Mouse (Mus musculus): ENCODE results near the gene Pafah1b1.
A peak's percentile ranks its signal among the peaks of the same experiment; 100 is the strongest.

The Pafah1b1 gene

GRCm38 (mm10) chr11:74721141-74721540 lies 3.3 kb downstream of the Pafah1b1 start:
- DNase-seq (ENCODE audit: low read depth, low spot score) = no peak

DNA sequence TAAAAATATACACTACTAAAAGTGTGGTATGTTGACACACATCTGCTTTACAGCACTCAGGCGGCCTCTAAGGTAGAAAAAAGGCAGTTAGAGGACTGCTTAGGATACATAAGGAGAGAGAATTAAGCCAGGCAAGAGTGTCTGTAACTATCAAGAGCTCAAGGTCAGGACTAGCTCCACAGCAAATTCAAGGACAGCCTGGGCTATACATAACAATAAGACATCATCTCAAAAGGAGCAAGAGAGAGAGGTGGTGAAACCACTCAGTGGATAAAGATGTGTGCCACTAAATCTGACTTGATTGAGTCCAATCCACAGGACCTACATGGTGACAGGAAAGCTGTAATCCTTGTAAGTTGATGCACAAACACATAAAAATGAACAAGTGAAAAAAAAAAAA lies 3.8 kb downstream of the Pafah1b1 start:
- no peak for DNase-seq (ENCODE audit: low read depth, low spot score)

GRCm38 (mm10) chr11:74715971-74716525 lies 8.4 kb downstream of the Pafah1b1 start:
- no peak for DNase-seq (ENCODE audit: low read depth, low spot score)

GRCm38 (mm10) chr11:74710671-74711070 lies 13.8 kb downstream of the Pafah1b1 start:
- no peak for DNase-seq (ENCODE audit: low read depth, low spot score)

- no peak for DNase-seq (ENCODE audit: low read depth, low spot score)
These were observed 15.7 kb downstream of the Pafah1b1 start for GRCm38 (mm10) chr11:74708781-74709180.

DNA sequence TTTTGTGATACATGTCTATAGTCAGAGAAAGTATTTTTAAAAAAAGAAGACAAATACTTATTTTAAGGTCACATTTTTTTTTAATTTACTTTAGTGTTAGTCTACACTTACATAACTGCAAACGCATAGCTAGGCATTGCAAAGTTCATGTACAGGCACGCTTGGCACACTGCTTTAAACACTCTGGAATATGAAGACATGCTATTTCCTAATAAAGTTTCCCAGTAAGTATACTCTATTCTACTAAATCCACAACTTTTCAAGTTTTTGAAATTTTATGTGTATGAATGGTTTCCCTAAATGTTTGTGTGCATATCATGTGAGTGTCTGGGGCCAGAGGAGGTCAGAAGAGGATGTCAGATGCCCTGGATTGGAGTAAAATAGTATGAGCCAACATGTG lies 20.4 kb downstream of the Pafah1b1 start:
- no peak for DNase-seq (ENCODE audit: low read depth, low spot score)

GRCm38 (mm10) chr11:74699505-74699904 lies 25.0 kb downstream of the Pafah1b1 start:
- DNase-seq (ENCODE audit: low read depth, low spot score) = no peak

DNA sequence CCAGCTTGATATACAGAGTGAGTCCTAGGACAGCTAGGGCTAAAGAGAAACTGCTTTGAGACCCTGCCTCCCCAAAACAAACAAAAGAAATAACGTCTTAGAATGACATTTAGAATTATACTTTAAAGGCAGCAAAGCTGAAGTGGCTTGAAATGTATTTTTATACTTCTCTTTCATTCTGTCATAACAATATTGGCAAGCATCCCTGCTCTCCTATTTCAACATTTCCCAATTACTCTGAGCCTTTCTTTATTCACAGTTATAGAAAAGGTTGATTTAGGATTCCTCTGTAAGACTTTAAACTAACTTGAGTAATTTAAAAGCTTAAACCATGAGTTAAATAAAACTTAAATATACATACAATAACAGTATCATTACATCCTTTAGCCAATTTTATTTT lies 32.3 kb downstream of the Pafah1b1 start:
- no peak for DNase-seq (ENCODE audit: low read depth, low spot score)

GRCm38 (mm10) chr11:74675156-74675555 lies 49.3 kb downstream of the Pafah1b1 start:
- no peak for DNase-seq (ENCODE audit: low read depth, low spot score)

DNA sequence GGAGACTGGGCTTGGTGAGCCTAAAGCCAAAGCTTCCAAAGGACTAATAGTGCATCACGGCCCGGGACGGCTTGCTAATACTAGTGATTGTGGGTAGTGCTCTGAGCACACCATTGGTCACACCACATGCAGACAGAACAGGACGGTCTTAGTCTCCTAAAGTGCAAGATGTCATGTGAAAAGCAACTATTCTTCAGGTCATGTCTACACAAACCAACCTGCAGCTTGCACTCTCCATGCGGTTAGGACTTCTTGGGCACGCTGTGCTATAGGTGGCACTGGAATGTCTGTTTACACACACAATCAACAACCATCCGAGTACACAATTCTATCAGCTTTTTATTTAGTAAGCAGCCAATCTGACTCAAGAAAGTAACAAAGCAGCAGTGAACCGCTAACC lies 49.8 kb downstream of the Pafah1b1 start:
- no peak for DNase-seq (ENCODE audit: low read depth, low spot score)

DNA sequence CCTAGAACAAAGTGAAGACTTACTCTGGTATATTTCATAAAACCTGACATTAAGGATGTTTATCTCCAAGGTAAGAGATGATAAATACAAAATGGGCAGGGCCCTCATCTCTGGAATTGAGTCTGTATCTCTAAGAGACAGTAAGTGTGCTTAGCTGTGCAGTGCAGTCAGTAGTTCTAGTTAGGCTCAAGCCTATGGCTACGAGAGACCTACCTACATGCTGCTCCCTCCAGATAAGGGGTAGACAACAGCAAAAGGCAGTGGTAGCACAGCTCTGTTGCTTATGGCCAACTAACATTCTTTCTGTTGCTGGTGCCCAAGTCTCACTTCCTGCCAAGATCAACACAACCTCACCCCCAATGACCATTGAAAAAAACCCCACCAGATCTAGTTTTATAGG lies 50.9 kb downstream of the Pafah1b1 start:
- no peak for DNase-seq (ENCODE audit: low read depth, low spot score)

DNA sequence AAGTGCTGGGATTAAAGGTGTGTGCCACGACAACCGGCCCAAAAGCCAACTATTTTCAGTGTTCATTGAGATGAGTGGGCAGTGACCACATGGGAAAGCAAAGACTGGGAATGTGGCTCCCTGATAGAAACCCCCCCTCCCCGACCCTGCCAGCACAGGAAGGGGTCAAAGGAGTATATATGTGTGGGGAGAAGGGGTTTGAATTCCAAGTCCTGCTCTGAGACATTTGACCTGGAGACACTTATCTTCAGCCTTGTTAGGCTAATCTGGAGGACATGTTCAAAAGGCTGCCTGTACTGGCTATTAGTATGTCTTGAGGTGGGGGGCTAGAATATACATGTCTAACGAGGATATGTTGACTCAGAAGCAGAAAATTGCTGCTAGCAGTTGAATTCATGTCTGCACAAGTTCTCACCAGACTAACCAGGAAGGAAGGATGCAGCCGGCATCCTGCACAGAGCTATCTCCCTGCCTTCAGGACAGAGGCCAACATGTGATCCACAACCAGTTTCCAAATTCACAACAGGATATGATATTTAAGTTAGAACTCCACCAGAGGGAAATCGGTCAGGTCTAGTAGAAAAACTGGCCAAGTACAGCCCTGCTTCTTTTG lies 51.5 kb downstream of the Pafah1b1 start:
- DNase-seq (ENCODE audit: low read depth, low spot score) = no peak

- DNase-seq (ENCODE audit: low read depth, low spot score) = peak; percentile 14
These were observed 52.6 kb downstream of the Pafah1b1 start for GRCm38 (mm10) chr11:74671839-74672238.

DNA sequence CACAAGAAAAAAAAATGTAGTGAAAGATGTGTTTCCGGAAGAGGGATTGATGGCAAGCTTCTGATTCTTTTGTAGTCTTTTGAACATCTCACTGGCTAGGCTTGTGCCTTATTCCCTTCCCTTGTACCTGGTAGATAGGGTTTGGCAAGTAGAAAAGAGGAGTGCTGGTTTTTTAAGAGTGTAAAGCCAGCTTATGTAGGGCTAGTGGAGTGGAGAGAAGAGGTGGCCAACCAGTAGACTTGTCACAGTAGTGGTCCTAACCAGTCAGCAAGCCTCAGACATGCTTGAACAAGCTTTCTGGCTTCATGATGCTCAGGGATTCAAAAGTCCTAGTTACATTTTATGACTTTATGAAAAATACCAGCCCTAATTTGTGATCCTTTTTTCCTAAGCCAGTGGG lies 53.5 kb downstream of the Pafah1b1 start:
- no peak for DNase-seq (ENCODE audit: low read depth, low spot score)

DNA sequence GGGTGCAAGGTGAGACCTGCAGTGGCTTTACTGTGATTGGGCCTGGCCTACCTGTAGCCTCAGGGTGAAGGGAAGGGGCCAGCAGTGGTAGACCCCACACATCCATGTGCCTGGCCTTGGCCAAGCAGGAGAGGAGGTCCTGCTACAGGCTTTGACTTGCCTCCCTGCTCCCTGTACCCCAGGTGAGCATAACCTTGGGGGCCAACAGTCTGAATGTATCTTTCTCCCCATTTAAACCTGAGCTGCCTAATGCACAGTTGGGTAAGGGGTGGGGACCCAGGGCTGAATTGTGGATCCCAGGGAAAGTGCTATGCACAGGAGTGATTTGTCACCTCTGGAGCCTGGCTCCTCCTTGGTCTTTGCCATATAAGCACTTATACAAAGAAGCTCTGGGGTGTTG lies 54.3 kb downstream of the Pafah1b1 start:
- DNase-seq (ENCODE audit: low read depth, low spot score) = no peak

DNA sequence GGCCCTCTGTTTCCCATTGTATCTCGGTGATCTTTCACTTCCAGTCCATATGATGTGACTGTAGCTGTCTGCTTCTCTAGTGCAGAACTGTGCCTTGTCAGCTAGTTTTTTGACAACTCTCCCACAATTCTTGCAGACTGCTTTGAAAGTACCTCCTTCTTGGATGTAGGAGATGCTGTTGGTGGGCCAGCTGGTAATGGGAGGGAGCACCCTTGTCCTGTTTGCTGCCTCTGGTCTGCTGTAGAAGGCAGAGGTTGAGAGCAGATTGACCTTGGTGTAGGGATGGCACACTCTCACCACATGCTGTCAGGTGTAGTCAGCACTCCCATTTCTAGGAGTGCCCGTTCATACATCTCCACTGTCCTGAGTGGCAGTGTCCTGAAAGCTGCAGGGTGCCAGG lies 55.5 kb downstream of the Pafah1b1 start:
- DNase-seq (ENCODE audit: low read depth, low spot score) = no peak

DNA sequence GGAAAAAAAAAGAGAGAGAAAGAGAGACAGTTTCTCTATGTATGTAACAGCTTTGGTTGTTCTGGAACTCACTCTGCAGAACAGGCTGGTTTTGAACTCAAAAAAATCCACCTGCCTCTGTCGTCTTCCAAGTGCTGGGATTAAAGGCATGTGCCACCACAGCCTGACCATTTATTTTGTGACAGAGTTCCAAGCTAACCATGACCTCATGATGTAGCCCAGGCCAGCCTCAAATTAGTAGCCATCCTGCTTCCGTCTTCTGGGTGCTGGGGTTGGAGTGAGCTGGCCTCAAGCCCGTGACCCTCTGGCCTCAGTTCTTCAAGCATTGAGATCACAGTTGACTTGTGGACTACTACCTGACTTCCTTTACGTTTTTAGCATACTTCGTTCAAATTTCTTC lies 56.0 kb downstream of the Pafah1b1 start:
- no peak for DNase-seq (ENCODE audit: low read depth, low spot score)

DNA sequence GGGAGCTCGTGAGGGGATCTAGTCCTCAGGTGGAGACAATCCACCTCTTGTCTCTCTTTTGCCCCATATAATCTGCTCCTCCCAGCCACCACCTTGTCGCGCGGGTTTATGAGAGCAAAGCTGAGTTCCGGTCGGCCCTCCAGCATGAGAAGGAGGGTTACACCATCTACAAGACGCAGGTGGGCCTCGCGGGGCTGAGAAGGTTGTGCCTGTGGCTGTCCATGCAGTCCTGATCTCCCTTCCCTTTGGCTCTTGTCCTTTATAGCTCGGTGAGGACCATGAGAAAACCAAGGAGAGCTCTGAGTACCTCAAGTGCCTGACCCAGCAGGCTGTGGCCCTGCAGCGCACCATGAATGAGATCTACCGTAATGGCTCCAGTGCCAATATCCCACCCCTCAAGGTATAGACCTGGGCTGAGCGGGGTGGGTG lies 56.9 kb downstream of the Pafah1b1 start:
- DNase-seq (ENCODE audit: low read depth, low spot score) = no peak

DNA sequence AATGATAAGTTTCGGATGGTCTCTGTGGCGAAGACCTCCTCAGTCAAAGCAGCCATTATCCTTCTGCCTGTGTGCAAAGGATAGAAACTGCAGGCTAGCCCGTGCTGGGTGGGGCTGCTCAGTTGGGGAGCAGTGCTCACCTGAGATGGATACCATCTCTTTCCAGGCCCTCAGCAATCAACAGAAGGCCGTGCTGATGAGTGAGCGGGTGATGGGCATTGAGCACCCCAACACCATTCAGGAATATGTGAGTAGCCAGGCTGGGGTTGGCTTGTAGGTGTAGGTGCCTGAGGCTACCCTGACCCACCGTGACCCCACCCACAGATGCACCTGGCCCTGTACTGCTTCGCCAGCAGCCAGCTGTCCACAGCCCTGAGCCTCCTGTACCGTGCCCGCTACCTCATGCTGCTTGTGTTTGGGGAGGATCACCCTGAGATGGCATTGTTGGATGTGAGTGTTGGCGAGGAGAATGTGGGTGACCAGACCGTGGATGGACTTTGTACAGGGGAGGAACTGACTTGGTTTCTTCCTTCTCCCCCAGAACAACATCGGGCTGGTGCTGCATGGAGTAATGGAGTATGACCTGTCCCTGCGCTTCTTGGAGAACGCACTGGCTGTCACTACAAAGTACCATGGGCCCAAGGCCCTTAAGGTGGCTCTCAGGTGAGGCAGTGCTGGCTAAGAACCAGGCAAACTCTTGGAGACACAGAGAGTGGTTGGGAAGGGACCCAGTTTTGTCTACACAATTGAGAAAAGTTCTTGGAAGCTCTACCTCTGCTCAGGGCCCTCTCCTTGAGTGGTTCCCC lies 57.5 kb downstream of the Pafah1b1 start:
- no peak for DNase-seq (ENCODE audit: low read depth, low spot score)

GRCm38 (mm10) chr11:74666284-74666652 lies 58.2 kb downstream of the Pafah1b1 start:
- no peak for DNase-seq (ENCODE audit: low read depth, low spot score)

- DNase-seq (ENCODE audit: low read depth, low spot score) = no peak
These were observed 58.7 kb downstream of the Pafah1b1 start for GRCm38 (mm10) chr11:74665631-74666283.

- no peak for DNase-seq (ENCODE audit: low read depth, low spot score)
These were observed 59.6 kb downstream of the Pafah1b1 start for GRCm38 (mm10) chr11:74664906-74665305.

DNA sequence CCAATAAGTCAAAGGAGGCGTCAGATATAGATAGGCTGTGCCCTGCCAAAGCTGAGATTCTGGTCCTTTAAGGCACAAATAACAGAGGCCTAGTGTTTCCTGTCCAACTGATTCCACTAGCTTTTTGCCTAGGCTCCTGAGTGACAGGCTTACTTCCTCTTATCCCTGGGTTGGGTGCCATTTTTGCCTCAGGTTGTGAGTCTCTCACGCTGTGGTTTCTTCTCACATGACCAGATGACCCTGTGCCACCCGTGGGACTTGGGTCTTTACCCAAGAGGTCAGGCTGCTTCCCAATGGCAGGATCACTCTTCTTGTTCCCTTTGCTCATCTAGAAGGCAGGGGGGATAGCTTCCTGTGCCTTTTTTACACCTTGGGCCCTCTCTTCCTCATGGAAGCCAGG lies 60.2 kb downstream of the Pafah1b1 start:
- DNase-seq (ENCODE audit: low read depth, low spot score) = no peak
